Mouse (Mus musculus) midbrain, embryonic 15.5 days (tissue): ENCODE measurements around the gene Gse1. TPM values are rescaled to one million over a fixed set of nuclear protein-coding genes. Genes with fewer than 3 reads are reported as not detected.

Experiments
- ATAC-seq: fragments of 200-750 bp; cut with Nextera tagmentation; replicated peaks from 2 replicates; pipeline ENCODE4 v1.8.0; 2017; ENCODE audit warnings: moderate TSS enrichment
- H3K27ac ChIP-seq: fragments of 300-500 bp; sonication (generic); 2 replicates; pipeline ENCODE4 v1.5.1; 2015; ENCODE audit warnings: mild to moderate bottlenecking, inconsistent platforms
- H3K27me3 ChIP-seq: fragments of 300-500 bp; sonication (generic); replicated peaks from 2 replicates; pipeline ENCODE4 v1.6.1; 2015; ENCODE audit warnings: inconsistent platforms
- H3K36me3 ChIP-seq: fragments of 300-500 bp; sonication (generic); replicated peaks from 2 replicates; pipeline ENCODE4 v1.6.1; 2015; ENCODE audit warnings: inconsistent platforms
- H3K4me1 ChIP-seq: fragments of 300-500 bp; sonication (generic); 2 replicates; pipeline ENCODE4 v1.6.1; 2015; ENCODE audit warnings: inconsistent platforms
- H3K4me2 ChIP-seq: fragments of 300-500 bp; sonication (generic); 2 replicates; pipeline ENCODE4 v1.6.1; 2015; ENCODE audit warnings: inconsistent platforms, mild to moderate bottlenecking, moderate library complexity
- H3K4me3 ChIP-seq: fragments of 300-500 bp; sonication (generic); 2 replicates; pipeline ENCODE4 v1.5.1; 2015; ENCODE audit warnings: mild to moderate bottlenecking, inconsistent platforms
- H3K9ac ChIP-seq: fragments of 300-500 bp; sonication (generic); 2 replicates; pipeline ENCODE4 v1.6.1; 2015; ENCODE audit warnings: mild to moderate bottlenecking, inconsistent platforms
- H3K9me3 ChIP-seq: fragments of 300-500 bp; sonication (generic); 2 replicates; pipeline ENCODE4 v1.6.1; 2016; ENCODE audit warnings: inconsistent platforms
- WGBS: fragments of 180-500 bp; shearing (Covaris S2); methylation state at CpG from one replicate; pipeline ENCODE4 v1.1.7; 2015; ENCODE audit warnings: mixed read lengths; 5-methylcytosine and 5-hydroxymethylcytosine counted together
- polyA plus RNA-seq: library from polyadenylated mRNA; unstranded; fragments of >200 nt; fragmentation: Nextera tagmentation; extraction: Ambion mirVana; gene quantifications from 2 replicates; pipeline ENCODE4 v1.2.1, GENCODE M21; 2015

Gse1 gene
- polyA plus RNA-seq, 1 experiment from 2014 or later, result 21.2 TPM

DNA sequence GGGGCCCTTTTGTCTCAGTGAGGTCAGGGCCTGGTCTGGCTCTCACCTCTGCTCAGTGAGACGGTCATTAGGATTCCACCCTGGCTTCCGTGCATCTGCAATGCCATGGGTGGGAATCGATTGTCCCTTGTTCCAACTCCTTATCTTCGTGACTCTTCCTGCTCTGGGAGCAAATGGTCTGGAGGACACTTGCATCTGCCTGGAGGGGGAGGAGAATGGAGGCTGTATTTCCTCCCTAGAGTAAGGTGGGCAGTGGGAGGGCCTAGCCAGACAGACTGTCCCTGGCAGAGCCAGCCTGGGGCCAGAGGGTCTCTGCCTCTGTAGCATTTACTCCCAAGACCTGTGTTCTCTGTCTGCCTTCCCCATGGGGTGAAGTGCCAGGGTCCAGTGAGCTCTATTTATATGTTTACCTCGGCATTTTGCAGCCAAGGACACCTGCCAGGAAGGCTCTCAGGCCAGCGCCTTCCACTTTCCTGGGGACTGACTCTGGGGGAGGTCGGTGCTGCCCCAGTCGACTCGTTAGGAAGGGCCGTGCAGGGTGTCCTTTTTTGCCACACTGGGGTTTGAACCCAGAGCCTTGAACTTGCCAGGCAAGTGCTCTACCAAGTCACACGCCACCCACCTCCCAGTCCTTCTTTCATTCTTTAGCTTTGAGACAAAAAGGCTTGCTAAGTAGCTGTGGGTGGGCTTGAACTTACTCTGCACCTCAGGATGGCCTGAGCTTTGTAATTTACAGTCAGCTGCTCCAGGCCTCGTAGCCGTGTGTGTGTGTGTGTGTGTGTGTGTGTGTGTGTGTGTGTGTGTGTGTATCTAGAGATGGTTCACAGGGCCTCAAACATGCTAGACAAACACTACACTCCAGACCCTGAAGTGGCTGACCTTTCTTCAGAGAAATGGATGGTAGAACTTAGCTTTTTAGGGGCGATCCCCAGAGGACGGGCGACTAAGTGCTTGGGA, 265.5 kb downstream of the Gse1 start:
- Histone ChIP-seq H3K4me3 (peak overlapping the region; percentile 61), H3K4me1 (peaks cover 92% of the 10 kb centered on the region), H3K36me3 (no peaks in the 10 kb centered on the region), H3K27me3 (no peaks in the 10 kb centered on the region), H3K27ac (no peak overlapping the region), H3K9ac (peak overlapping the region; percentile 28; the same call in 1 of the 2 replicates), H3K9me3 (no peaks in the 10 kb centered on the region), H3K4me2 (peak overlapping the region; percentile 91)
- whole genome bisulfite sequencing, result 55% methylated on average over 16 of the region's 16 CpGs
- no peak for ATAC-seq

DNA sequence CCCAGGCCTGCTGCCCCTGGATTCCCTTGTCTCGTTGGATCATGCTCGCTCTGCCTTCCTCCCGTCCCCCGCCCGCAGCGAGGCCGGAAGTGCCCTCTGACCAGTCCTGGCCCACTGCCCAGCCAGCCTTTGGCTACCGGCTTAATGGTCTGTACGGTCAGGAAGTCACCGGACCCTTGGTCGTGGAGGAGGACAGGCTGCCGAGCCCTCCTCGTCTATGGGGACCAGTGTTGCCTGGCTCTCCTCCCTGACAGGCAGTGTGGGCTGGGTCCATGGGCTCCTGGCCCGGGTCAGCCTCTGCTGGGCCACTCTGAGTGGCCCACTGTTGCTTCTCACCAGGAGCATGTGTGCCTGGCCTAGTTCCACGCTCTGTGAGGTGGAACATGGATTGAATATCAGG, 266.6 kb downstream of the Gse1 start:
- Histone ChIP-seq H3K4me3 (peak overlapping the region; percentile 19), H3K4me1 (peaks cover 95% of the 10 kb centered on the region), H3K9me3 (no peaks in the 10 kb centered on the region), H3K27ac (0 out of 2 replicates have a peak overlapping the region, but pooled peaks have one; percentile 36), H3K27me3 (no peaks in the 10 kb centered on the region), H3K9ac (peak overlapping the region; percentile 21), H3K4me2 (peak overlapping the region; percentile 91), H3K36me3 (no peaks in the 10 kb centered on the region)
- ATAC-seq, result no peak
- 26% methylated on average over 15 of the region's 15 CpGs for WGBS

DNA sequence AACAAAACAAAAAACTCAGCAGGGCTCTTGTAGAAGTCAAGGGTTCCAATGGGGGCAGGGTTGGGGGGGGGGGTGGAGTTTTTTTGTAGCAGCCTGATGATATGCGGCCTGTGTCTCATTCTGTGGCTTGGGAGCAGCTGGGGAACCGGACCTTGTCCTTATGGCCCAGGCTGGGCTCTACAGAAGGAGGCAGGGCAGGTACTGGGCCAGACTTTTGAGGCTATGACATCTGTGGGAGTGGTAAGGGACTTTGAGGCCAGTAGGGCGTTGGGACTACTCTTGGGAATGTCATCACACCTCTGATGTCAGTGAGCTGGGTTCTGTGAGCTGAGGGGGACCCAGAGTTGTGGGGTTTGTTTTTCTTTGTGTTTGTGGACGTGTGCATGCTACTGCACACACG, 267.2 kb downstream of the Gse1 start:
- ATAC-seq, result no peak
- H3K27ac ChIP-seq, result no peak overlapping the region
- H3K4me2 ChIP-seq, result peak overlapping the region; percentile 91; the same call in 1 of the 2 replicates
- no peak overlapping the region; the same call in 1 of the 2 replicates for H3K4me3 ChIP-seq
- peaks cover 95% of the 10 kb centered on the region for H3K4me1 ChIP-seq
- 54% methylated on average over 5 of the region's 5 CpGs for WGBS
- no peaks in the 10 kb centered on the region for H3K9me3 ChIP-seq
- peak overlapping the region; percentile 21; the same call in 1 of the 2 replicates for H3K9ac ChIP-seq
- no peaks in the 10 kb centered on the region for H3K27me3 ChIP-seq
- no peaks in the 10 kb centered on the region for H3K36me3 ChIP-seq

DNA sequence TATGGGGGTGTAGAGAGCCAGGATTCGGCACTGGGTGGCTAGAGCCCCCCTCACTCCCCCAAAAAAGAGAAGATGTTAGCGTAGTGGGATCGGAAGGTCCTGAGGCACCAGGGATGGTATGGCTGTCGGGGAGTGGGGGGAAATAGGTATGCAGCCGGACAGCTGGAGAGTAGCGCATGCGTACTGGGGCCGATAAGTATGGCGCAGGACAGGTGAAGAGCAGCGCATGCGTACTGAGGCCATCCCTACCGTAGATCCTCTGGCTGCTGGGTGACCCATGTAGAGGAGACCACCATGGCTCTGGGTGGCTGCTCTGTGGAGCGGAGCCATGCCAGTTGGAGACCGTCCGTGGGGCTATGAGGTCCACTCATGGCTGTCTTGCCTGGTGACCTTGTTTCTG, 268.2 kb downstream of the Gse1 start:
- no peaks in the 10 kb centered on the region for H3K27me3 ChIP-seq
- peaks cover 95% of the 10 kb centered on the region for H3K4me1 ChIP-seq
- no peak overlapping the region for H3K9ac ChIP-seq
- no peak for ATAC-seq
- H3K4me3 ChIP-seq, result no peak overlapping the region
- H3K4me2 ChIP-seq, result no peak overlapping the region
- H3K36me3 ChIP-seq, result no peaks in the 10 kb centered on the region
- WGBS, result 97% methylated on average over 15 of the region's 15 CpGs
- no peaks in the 10 kb centered on the region for H3K9me3 ChIP-seq
- peak overlapping the region; percentile 24; the same call in 1 of the 2 replicates for H3K27ac ChIP-seq

DNA sequence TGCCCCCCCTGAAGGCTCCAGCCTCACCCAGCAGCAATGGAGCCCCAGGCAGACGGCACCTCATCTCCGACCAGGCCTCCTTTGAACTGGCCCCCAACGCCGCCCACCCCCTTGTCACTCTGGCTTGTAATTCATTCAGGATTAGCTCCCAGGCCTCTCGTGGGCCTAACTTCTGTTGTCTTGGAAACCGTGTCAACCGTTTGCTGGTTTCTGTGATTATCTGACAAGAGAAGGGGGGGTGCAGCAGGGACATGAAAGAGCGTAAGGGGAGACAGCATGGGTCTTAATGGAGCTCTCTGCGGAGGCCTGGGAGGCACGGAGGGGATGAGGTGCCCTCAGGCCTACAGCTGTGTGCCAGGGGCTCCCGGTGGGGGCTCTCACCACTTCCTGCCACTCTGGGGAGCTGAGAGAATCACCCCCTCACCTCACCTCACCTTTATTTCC, 269.3 kb downstream of the Gse1 start:
- H3K27ac ChIP-seq, result peak overlapping the region; percentile 74

DNA sequence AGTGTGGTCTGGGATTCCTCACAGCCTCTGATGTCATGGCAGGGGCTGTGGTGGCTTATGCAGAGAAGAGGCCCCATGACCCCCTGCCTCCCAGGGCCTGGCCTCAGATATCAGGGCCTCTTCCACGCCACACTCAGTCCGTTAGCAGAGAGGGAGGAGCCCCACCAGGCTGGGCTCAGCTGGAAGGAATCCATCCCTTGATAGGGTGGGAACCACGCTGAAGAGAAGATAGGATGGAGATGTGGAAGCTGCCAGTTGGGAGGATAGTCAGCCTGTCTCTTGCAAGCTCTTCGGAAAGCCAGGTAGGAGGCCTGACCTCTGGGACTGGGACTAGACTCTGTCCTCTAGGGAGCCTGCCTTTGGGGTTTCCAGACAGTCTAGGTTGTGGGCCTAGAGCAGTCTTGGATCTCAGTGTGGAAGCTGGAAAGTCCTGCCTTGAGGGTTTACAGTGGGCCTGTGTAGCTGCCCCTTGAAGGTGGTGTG, 270.1 kb downstream of the Gse1 start:
- Histone ChIP-seq H3K4me3 (0 out of 2 replicates have a peak overlapping the region, but pooled peaks have one; percentile 2), H3K36me3 (no peaks in the 10 kb centered on the region), H3K9ac (no peak overlapping the region), H3K4me2 (peak overlapping the region; percentile 36), H3K9me3 (no peaks in the 10 kb centered on the region), H3K27me3 (no peaks in the 10 kb centered on the region), H3K4me1 (peaks cover 92% of the 10 kb centered on the region), H3K27ac (peak overlapping the region; percentile 74)
- peak; percentile 9; the same call in 1 of the 2 replicates for ATAC-seq
- WGBS, result 13% methylated on average over 4 of the region's 4 CpGs

More for the DNA sequence above, 269.3 kb downstream of the Gse1 start:
- WGBS, result 10% methylated on average over 11 of the region's 11 CpGs
- Histone ChIP-seq H3K9ac (0 out of 2 replicates have a peak overlapping the region, but pooled peaks have one; percentile 16), H3K27me3 (no peaks in the 10 kb centered on the region), H3K4me2 (peak overlapping the region; percentile 36), H3K36me3 (no peaks in the 10 kb centered on the region), H3K9me3 (no peaks in the 10 kb centered on the region), H3K4me1 (peaks cover 93% of the 10 kb centered on the region), H3K4me3 (peak overlapping the region; percentile 2; the same call in 1 of the 2 replicates)
- ATAC-seq, result no peak; the same call in 1 of the 2 replicates

DNA sequence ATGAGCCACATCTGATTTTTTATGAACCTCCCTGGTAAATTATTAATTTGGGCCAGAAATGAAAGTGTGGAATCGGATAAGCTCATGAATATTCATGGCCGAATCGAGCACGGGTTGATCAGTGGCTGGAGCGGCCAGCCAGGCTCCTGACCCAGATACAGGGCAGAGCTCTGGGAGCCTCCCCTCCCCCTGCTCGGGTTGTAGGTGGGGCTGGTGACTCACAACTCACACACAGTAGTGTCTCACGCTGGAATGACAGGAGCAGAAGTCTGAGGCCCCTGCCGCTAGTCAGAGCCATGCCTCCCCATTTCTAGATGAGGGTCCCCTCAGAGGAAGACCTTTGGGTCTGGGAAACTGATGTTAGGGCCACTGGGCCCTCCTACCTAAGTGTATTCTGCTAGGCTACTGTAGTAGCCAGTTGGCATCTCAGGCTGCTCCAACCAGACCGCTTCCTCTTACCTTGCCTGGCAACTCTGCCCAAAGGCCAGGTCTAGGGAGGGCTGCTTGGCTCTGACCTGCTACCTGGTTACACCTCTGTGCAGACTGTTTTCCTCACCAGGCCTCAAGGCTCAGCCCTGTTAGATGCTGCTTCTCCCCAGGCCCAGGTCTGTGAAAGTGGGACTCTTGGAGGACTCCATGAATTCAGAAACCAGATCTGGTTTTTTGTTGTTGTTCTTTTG, 270.8 kb downstream of the Gse1 start:
- H3K36me3 ChIP-seq, result no peaks in the 10 kb centered on the region
- peaks cover 91% of the 10 kb centered on the region for H3K4me1 ChIP-seq
- no peaks in the 10 kb centered on the region for H3K9me3 ChIP-seq
- 15% methylated on average over 9 of the region's 9 CpGs for WGBS
- peak overlapping the region; percentile 36 for H3K4me2 ChIP-seq
- peak; percentile 27; the same call in 1 of the 2 replicates for ATAC-seq
- H3K9ac ChIP-seq, result 0 out of 2 replicates have a peak overlapping the region, but pooled peaks have one; percentile 7
- H3K4me3 ChIP-seq, result no peak overlapping the region
- no peaks in the 10 kb centered on the region for H3K27me3 ChIP-seq
- H3K27ac ChIP-seq, result peak overlapping the region; percentile 74

DNA sequence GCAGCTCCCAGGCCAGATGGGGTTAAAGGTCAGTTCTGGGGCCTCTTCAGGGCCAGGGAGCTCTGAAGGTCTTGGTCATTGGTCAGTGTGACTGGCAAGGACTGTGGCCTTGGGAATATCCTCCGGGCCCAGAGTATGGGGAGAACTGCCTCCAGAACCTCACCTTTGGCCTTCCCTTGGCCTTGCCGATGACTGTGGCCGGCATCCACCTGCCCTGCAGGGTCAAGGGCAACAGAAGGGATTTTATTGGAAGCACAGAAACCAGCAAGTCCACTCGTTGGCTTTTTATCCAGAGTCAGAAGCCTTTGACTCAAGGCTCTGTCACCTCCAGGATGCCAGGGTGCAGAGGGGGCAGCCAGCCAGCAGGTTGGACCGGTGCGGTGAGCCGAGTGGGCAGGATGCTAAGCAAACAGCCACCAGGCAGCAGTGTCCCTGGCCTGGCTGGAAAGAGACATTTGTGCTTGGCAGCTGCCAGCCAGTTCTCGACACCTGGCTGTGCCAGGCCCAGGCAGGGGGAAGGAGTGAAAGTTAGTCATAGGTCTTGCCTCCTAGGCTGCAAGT, 272.5 kb downstream of the Gse1 start:
- no peak overlapping the region for H3K27ac ChIP-seq
- peaks cover 91% of the 10 kb centered on the region for H3K4me1 ChIP-seq
- H3K9ac ChIP-seq, result no peak overlapping the region
- no peak overlapping the region for H3K4me2 ChIP-seq
- WGBS, result 79% methylated on average over 8 of the region's 8 CpGs
- no peak overlapping the region for H3K4me3 ChIP-seq
- no peaks in the 10 kb centered on the region for H3K9me3 ChIP-seq
- no peaks in the 10 kb centered on the region for H3K36me3 ChIP-seq
- no peak for ATAC-seq
- H3K27me3 ChIP-seq, result no peaks in the 10 kb centered on the region

DNA sequence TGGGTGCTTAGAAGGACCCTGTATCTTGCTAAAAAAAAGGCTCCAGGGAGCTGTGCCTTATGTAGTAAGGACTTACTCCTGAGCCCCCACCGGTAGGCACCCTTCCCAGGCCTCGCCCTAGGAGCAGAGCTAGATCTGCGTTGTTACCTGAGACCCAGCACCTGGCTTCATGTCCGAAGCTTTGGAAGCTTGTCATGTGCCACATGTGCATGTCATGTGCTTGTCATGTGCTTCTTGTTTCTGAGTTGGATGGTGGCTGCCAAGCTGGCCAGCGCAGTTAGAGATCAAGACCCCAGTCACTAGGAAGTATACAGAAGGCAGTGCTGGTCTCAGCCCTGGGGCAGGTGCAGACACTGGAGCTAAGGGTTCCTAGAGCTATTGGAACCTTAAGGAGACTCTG, 273.2 kb downstream of the Gse1 start:
- no peaks in the 10 kb centered on the region for H3K36me3 ChIP-seq
- no peak overlapping the region for H3K9ac ChIP-seq
- H3K4me3 ChIP-seq, result no peak overlapping the region
- no peaks in the 10 kb centered on the region for H3K9me3 ChIP-seq
- no peaks in the 10 kb centered on the region for H3K27me3 ChIP-seq
- ATAC-seq, result no peak
- H3K4me1 ChIP-seq, result peaks cover 94% of the 10 kb centered on the region
- 90% methylated on average over 5 of the region's 5 CpGs for WGBS
- H3K27ac ChIP-seq, result no peak overlapping the region
- no peak overlapping the region for H3K4me2 ChIP-seq

DNA sequence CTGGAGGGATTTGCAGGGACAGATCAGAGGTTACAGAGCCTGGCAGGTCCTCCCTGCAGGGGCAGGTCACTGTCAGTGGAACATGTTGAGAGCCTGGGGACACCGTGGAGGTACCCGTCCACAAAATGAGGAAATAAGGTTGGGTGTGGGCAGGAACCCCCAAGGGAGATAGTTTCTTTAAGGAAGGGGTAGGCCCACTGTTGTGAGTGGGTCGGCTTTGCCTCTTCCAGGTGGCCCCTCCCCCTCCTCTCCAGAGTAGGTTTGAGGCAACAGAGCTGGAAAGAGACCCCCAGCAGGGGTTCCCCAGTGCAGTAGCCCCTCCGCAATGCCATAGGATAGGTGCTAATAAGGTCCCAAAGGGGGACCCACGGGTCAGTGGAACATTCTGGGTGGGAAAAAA, 274.2 kb downstream of the Gse1 start:
- 45% methylated on average over 5 of the region's 5 CpGs for WGBS
- Histone ChIP-seq H3K4me2 (no peak overlapping the region), H3K27ac (no peak overlapping the region), H3K9ac (no peak overlapping the region), H3K27me3 (no peaks in the 10 kb centered on the region), H3K4me3 (no peak overlapping the region), H3K36me3 (no peaks in the 10 kb centered on the region), H3K9me3 (no peaks in the 10 kb centered on the region), H3K4me1 (peaks cover 93% of the 10 kb centered on the region)
- ATAC-seq, result no peak

DNA sequence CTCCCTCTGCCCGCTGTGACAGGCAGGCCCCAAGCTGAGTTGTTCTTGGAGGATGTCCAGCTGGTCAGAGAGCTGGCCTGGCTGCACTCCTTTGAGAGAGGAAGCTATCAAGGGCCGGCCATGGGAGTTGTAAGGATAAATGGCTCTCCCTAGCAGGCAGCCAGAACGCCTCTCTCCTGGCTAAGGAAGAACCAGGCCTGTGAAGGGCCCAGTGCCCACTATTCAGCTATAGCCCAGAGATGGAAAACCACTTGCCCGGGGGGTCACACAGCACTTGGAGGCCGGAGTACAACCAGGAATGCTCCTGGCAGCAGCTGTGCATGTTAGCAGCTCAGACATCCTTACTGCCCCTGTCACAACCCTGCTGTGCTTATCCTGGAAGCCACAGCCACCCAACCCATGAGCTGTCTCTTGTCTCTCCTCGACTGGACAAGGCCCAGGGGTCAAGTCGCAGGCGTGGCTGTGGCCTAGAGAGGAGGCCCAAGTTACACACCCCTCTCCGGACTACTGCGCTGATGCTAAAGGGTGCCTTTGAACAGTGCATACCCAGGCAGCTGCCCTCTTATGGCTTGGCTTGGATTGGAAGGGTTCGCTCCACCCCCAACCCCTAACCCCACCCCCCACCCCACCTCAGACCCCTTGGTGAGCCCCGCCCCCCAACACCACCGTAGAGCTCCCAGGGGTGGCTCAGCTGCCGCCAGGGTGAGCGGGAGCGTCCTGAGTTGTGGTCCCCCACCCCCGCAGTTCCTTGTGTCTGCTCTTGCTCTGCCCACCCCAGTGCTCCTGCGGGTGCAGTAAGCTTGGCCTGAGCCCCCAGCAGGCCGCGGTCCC, 276.2 kb downstream of the Gse1 start:
- WGBS, result 5% methylated on average over 20 of the region's 20 CpGs
- Histone ChIP-seq H3K27me3 (no peaks in the 10 kb centered on the region), H3K36me3 (no peaks in the 10 kb centered on the region), H3K4me2 (peak overlapping the region; percentile 55), H3K4me1 (peaks cover 93% of the 10 kb centered on the region), H3K9me3 (no peaks in the 10 kb centered on the region), H3K4me3 (peak overlapping the region; percentile 24), H3K27ac (peak overlapping the region; percentile 84), H3K9ac (peak overlapping the region; percentile 23)
- ATAC-seq, result peak; percentile 43
